Mouse (Mus musculus): ENCODE measurements around the gene Cdh24.

The Cdh24 gene

GRCm38 (mm10) chr14:54607226-54607625, 33.9 kb downstream of the Cdh24 start:
- no peak for DNase-seq (ENCODE audit: low read depth, low spot score)

GRCm38 (mm10) chr14:54605752-54606321, 35.3 kb downstream of the Cdh24 start, which contains the start of gene 4931414P19Rik:
Gene 4931414P19Rik (minus strand): TSS chr14:54605993.
- peak; percentile 89 for DNase-seq (ENCODE audit: low read depth, low spot score)

- DNase-seq (ENCODE audit: low read depth, low spot score): no peak
These were observed 37.5 kb downstream of the Cdh24 start for GRCm38 (mm10) chr14:54603686-54604085.

- DNase-seq (ENCODE audit: low read depth, low spot score): peak; percentile 97
These were observed 38.0 kb downstream of the Cdh24 start for GRCm38 (mm10) chr14:54603038-54603654.

GRCm38 (mm10) chr14:54602613-54603012, 38.6 kb downstream of the Cdh24 start:
- DNase-seq (ENCODE audit: low read depth, low spot score): no peak

GRCm38 (mm10) chr14:54601601-54602000, 39.6 kb downstream of the Cdh24 start:
- no peak for DNase-seq (ENCODE audit: low read depth, low spot score)

- DNase-seq (ENCODE audit: low read depth, low spot score): peak; percentile 29
These were observed 44.1 kb downstream of the Cdh24 start for GRCm38 (mm10) chr14:54597084-54597483.

- no peak for DNase-seq (ENCODE audit: low read depth, low spot score)
These were observed 46.3 kb downstream of the Cdh24 start for GRCm38 (mm10) chr14:54594631-54595414.

GRCm38 (mm10) chr14:54594055-54594454, 47.1 kb downstream of the Cdh24 start:
- peak; percentile 61 for DNase-seq (ENCODE audit: low read depth, low spot score)

- no peak for DNase-seq (ENCODE audit: low read depth, low spot score)
These were observed 48.7 kb downstream of the Cdh24 start for GRCm38 (mm10) chr14:54592319-54592934.

GRCm38 (mm10) chr14:54591056-54591455, 50.1 kb downstream of the Cdh24 start:
- DNase-seq (ENCODE audit: low read depth, low spot score): no peak

GRCm38 (mm10) chr14:54583681-54584338, 57.4 kb downstream of the Cdh24 start:
- DNase-seq (ENCODE audit: low read depth, low spot score): peak; percentile 55

- no peak for DNase-seq (ENCODE audit: low read depth, low spot score)
These were observed 58.6 kb downstream of the Cdh24 start for GRCm38 (mm10) chr14:54582536-54582935.

Measured in A20 (cell line).